Mouse (Mus musculus) spleen, postnatal 4 days (tissue): ENCODE results near the gene Ubxn1.
"Not testable (repeated sequence)": the region's sequence is repeated elsewhere in the genome, so short reads cannot be mapped to it uniquely, and the experiment has no call there.

Source experiments
- DNase-seq, 2 experiments: peaks; one replicate each; pipeline ENCODE4 v3.0.0; 2022; ENCODE audit warnings: low spot score in 2 of 2

Ubxn1 gene

DNA sequence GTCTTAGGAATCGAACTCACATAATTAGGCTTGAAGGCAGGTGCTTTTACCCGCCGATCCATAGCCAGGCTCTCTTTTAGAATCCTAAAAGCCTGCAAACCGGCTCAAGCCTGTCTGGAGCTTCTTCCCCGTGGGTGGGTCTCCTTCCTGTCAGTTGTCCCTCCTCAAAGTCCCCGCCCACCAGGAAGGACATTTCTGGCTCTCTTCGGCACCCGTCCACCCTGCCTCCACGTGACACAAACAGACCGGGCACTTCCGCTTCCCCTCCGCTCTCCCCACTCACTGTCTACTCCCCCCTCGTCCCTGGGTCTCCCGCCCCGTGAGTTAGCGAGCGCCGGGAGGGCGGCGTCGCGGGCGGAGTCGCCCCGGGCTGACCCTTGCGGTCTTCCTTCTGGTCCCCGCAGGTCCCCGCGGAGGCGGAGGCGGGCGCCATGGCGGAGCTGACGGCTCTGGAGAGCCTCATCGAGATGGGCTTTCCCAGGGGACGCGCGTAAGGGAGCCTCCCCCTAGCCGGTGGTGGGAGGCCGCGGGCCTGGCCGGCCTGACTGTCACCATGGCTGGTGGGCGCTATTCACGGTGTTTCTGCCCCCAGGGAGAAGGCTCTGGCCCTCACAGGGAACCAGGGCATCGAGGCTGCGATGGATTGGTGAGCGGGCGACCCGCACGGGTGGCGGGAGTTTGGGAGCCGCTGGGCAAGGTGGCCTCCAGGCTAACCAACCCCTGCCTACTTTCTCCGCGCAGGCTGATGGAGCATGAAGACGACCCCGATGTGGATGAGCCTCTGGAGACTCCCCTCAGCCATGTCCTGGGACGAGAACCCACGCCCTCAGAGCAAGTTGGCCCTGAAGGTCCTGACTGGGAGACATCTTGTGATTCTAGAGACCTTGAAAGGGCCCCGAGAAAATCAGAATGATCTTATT is at the start of gene Ubxn1:
Ubxn1 (plus strand) TSS at position 230 of the 920 bp plus-strand sequence.
- peak; percentile 94 to 95 for DNase-seq

DNA sequence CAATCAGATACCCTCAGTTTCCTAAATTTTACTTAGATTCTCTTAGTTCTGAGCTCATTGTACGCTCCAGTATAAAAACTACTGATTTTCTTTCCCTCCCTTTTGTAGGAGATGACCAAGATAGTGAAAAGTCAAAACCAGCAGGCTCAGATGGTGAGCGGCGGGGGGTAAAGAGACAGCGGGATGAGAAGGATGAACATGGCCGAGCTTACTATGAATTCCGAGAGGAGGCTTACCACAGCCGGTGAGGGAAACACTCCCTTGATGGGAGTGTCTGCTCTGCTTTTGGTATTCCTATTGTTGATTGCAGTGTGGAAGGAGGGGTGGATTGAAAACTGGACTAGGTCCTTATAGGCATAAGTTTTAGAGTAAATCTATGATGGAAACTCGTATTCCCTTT is 48.6 kb upstream of the Ubxn1 start:
- DNase-seq, result no peak

DNA sequence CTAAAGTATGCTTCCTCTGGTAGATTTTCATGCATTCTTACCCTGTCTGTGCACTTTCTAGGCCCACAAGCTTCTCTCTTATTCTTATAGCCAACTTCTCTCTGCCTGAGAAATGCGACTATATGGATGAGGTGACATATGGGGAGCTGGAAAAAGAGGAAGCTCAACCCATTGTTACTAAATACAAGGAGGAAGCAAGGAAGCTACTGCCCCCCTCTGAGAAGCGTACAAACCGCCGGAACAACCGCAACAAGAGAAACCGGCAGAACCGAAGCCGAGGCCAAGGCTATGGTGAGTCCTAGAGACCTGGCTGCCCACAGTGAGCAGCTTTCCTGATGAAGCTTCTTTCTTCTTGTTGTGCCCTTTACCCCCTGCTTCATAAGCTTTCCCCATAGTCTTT is 41.6 kb upstream of the Ubxn1 start, which contains the start of gene AC129217.1:
AC129217.1 (plus strand) TSS at position 114 of the 400 bp plus-strand sequence.
- DNase-seq, result peak in 1 of 2 experiments; percentile 67

DNA sequence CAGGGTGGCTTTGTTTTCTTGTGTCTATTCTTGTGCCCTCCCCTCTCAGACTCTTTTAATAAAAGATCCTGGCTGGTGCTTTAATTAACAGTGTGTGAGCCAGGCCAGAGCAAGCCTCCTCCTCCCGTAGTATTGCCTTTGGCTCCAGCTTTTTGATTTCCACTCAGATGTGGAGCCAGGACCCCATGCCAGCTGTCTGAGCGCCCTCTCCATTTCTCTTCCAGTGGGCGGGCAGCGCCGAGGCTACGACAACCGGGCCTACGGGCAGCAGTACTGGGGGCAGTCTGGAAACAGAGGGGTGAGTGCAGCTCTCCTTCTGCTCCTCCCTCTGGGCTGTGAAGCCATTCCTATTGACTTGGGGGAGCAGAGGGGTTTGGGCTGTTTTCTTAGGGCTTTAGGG is 40.6 kb upstream of the Ubxn1 start:
- no peak for DNase-seq

DNA sequence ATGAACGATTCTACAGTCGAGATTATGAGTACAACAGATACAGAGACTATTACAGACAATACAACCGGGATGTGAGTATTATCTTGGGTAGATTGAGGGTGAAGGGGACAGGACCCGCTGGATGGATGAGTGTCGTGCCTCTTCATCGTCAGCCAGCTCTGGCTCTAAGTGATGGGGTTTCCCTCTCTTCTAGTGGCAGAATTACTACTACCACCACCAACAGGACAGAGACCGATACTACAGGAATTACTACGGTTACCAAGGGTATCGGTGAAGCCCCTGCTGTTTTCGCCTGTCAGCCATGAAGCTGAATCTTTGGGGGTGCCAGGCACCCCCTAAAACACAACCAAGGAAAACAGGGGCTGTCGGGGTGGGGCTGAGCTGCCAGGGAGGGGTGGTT is 40.0 kb upstream of the Ubxn1 start:
- no peak for DNase-seq

DNA sequence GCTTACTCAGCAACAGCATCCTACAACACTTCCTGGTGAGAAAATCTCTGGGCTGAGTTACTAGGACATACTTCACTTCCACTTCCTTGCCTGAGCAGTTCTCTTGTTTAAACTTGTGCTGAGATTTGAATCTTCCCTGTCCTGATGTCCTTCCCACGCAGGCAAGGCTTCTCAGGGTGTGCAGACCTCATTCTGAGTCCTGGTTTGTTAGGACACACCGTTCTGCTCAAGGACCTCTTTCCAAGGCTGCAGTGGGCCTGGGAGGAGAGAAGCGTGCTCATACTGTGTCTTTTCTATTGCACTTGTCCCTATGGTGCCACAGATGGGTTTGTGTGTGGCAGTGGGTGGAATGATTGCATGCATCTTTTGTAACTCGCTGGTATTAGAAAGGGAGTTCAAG is 38.3 kb upstream of the Ubxn1 start:
- no peak for DNase-seq

DNA sequence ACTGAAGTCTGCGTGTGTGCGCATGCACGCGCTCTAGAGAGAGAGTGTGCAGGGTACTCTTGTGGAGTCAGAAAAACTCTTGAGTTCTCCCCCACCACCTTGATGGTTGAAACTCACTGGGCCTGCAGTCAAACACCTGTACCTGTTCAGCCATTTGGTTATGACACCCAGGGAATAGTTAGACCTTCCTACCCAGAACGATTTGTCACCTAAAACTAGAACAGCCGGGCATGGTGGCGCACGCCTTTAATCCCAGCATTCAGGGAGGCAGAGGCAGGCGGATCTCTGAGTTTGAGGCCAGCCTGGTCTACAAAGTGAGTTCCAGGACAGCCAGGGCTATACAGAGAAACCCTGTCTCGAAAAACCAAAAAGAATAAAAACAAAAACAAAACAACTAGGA is 35.0 kb upstream of the Ubxn1 start:
- DNase-seq, result not testable (repeated sequence)

DNA sequence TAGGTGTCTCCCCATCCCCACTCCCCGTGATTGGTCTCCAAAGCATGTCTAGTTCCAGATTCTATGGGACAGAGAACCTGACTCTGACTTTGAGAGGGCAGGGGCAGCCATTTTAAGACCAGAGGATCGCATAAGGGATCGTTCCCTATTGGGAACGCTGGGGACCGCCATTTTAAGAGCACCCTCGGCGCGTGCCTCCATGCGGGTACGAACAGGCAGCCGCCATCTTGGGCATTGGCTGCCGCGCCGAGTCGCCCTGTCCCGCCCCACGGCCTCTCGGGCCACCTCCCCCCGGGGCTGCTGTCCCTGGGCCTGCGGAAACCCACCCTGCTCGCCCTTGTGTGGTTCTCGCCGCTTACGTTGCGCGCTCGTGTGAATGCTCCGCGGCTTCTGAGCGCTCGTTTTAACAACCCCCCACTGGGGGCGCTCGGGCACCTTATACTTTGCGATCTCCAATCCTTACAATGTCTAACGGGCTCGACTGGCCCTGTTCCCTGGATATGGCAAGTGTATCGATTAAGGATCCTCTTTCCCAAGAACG is 34.0 kb upstream of the Ubxn1 start, which contains the start of gene Bscl2:
Bscl2 (plus strand) TSS at position 217 of the 541 bp plus-strand sequence.
- DNase-seq, result peak; percentile 83 to 92

DNA sequence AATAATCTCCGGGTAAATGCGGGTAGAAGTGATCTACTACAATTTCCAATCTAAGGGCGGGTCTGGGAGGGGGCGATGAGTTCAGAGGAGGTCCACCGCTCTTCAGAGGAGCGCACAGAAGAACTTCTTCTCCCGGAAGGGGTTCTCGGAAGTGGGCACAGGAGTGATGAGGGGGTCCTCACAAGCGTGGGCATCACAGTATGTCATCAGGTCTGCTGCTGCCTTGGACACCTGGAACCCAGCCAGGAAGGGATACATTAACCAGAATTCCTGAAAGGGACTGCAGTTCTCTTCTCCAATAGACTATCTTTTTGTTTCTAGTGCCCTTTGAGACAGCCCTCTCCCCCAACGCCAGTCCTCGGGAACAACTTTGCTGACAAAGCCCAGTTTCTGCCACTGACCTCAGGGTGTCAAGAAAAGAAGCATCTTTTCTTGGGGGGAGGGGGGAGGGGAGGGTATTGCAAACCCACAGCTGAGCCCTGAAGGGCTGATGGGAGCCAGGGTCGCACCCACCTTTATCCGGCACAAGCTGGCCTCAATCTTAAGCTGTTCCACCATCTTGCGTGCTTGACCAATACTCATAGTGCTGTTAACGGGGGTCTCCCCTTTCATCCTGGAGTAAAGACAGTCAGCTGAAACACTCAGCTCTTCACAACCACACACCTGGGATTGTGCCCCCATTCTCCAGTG is 33.1 kb upstream of the Ubxn1 start:
- DNase-seq, result peak; percentile 27 to 66

DNA sequence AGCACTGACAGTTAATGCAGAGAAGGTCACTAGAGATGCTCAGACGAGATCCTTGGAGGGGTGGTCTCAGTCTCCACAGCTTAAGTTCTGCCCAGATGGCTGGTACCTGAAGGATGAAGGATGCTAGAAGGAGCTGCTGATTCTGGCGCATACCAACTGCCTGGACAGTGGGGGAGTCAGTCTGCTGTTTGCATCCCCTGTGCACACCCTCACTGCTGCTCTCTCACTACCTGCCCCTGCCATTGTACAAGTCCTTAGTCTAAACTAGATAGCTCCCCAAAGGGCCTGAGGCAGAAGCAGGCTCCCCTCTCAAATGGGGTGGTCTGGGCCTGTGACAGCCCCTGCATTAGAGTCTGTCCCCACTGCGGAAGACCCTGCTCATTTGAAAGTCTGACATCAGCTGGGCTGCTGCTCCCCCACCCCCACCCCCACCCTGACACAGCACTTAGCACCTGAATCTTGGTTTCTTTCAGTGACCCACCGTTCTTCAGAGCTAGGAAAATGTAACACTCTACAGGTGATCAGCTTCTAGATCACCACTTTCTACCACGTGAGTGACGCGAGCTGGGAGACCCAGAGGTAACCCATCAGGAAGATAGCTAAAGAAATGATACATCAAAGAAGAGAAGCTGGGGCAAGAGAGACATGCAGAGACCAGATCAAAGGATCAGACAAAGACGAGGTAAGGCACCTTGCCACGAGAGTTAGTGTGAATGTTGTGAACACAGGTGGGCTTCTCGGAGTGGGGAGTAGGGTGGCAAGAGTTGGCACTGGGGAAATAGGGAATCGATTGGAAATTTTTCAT is 32.0 kb upstream of the Ubxn1 start, which contains the start of gene Gng3:
Gng3 (minus strand) TSS at position 92 of the 805 bp plus-strand sequence.
- peak in 1 of 2 experiments; percentile 64 for DNase-seq

DNA sequence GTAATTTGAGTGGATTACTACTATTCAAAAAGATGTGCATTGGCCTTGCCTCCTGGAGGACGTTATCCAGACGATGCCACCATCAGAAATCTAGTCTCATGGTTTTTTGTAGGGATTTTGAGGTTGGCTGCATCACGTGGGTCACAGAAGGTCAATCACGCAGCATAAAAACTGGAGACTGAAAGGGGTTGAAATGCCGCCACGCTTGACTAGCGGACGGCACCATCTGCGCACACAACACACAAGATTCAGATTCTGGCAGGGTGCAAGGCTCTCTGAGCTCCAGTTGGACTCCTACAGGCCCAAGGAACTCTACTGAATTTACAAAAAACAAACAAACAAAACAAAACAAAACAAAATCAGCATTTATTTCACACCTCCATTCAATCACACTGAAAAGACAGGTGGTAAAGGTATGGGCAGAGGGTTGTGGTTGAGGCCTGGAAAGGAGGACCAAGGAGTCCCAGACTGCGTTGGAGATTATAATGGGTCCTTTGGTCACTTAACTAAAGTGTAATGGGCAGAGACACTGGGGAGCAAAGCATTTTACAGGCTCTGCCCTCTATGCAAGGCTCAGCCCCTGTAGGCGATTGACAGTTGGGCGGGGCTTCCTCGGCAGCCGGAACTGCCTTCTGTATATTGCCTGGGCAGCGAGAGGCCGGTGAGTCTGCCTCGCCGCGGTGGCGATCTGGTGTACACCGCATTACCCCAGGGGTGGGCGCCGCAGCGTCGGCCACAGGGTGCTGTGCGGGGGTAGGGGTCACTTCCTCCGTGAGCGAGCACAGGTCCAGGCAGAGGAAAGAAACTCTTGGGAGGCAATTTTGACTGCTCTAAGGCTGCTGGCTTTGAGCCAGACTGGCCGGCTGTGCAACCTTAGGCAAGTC is 31.1 kb upstream of the Ubxn1 start:
- DNase-seq, result peak; percentile 79 to 88

DNA sequence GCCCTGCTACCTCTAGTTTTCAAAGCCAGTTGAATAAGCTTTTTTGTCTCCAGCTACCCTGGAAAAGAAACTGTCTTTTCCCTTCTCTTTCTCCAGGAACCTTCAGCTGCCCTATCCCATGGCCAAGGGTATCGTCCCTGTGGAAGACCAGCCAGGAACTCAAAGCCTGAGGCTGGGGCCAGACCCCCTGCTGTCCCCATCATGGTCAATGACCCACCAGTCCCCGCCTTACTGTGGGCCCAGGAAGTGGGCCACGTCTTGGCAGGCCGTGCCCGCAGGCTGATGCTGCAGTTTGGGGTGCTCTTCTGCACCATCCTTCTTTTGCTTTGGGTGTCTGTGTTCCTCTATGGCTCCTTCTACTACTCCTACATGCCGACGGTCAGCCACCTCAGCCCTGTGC is 30.3 kb upstream of the Ubxn1 start:
- no peak for DNase-seq

DNA sequence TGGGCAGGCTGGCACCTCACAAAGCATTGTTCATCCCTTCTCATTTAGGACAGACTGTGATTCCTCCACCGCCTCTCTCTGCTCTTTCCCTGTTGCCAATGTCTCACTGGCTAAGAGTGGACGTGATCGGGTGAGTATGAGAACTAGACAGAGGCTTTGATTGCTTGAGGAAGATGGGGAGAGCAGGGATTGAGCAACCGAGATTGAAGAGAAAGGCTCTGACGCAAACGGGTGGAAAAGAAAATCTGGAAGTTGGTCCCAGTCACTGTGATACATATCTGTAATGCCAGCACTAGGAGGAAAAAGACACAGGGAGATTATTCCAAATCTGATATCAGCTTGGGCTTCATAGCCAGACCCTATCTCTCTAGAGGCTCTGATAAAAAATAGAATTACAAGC is 28.3 kb upstream of the Ubxn1 start:
- DNase-seq, result no peak

DNA sequence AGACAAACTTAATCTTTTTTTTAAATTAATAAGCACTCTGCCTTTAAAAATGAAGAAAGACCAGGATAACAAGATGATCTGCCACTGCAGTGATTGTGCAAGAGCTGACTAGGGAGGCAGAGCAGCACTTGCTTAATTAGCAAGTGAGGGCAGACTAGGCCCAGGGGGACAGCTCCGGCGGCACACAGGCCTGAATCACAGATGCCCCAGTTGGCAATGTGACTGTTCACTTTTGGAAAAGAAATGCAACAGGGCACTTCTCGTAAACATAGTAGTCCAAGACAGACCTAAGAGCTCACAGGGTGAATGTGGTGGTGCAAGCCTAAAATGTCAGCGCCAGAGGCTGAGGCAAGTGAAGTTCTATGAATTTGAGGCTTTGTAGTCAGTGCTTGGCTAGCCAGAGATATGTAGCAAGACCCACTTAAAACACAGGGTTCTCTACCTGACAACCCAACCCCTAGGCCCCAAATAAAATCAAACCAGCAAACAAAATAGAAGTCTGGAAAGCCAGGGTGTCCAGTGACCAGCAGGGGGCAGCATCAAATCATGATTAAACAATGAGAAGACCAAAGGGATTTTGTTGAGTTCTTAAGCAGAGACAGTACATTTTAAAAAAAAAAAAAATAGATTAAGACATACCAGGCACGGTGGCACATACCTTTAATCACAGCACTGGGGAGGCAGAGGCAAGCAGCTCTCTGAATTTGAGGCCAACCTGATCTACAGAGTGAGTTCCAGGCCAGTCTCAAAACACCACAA is 26.7 kb upstream of the Ubxn1 start:
- DNase-seq, result peak; percentile 76 to 92

DNA sequence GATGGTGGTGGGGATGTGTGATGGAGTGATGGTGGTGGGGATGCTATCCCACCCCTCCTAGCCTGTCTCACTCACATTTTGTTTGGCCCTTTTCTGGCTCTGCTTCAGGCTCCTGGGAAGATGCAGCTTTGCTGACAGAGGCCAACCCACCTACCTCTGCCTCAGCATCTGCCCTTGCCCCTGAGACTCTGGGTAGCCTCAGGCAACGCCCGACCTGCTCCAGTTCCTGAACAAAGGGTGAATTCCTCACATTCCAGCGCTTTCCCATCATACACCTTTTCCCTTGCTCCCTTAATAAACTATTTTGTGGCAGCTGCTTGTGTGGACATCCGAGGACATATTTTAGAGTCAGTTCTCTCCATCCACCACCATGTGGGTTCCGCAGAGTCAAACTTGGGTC is 22.9 kb upstream of the Ubxn1 start:
- DNase-seq, result no peak

DNA sequence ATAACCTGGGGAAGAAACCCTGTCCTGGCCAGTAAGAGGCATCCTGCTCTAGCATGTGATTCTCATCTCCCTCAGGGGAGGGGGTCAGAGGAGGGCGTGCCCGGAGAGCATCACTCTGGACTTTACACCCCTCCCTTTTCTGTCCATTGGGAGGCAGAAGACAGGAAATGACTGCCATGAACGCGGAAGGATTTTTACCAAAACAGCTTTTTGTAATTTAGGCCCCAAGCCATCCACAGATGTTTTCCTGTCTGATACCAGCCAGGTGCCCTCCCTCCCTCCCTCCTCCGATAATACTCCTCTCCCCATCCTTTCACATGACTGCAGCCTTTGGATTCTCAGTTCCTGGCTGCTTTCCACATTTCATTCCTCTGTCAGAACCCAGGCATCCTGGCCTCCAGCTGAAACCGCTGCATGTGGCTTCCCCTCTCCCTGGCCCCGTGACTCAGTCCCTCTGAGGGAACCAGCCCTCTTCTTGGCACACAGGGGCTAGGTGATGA is 20.8 kb upstream of the Ubxn1 start, which contains the start of gene Lrrn4cl:
Lrrn4cl (plus strand) TSS at position 367 of the 500 bp plus-strand sequence.
- DNase-seq, result no peak

DNA sequence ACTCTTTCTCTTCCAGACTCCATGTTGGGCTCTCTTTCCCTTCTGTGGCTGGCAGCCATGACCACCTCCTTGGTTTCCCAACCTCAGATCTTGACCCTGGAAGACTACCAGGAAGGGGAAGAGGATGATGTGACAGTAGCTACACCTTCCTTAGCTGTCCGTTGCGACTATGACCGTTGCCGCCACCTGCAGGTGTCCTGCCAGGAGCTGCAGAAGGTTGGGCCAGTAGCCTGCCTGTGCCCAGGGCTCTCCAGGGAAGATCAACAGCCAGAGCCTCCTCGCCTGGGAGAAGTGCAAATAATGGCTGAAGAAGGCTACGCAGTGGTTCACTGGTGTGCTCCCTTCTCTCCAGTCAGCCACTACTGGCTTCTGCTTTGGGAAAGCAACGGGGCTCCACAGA is 19.7 kb upstream of the Ubxn1 start:
- no peak for DNase-seq

DNA sequence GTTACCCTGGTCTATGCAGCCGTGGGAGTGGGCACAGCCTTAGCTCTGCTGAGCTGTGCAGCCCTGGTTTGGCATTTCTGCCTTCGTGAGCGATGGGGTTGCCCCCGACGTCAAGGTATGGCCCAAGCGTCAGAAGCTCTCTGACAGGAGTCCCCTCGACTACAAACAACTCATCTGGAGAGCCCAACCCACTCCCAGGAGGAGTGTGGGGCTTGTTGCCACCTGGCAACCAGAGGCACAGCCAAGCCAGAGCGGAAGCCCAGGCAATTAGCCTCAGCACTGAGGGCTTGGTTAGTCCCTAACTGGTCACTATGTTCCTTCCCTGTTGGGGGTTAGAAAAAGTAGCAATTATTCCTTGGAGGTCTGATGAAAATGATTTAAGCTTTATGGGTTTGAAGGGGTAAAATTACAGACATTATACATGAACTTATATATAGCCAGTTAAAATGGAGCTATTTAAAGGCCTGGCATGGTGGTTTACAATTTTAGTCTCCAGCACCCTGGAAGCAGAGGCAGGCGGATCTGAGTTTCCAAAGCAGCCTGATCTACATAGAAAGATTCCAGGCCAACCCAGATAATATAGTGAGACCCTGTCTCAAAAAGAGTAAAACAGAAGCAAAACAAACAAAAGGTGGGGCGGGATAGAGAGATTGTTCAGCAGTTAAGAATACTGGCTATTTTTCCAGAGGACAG is 18.9 kb upstream of the Ubxn1 start:
- DNase-seq, result no peak

DNA sequence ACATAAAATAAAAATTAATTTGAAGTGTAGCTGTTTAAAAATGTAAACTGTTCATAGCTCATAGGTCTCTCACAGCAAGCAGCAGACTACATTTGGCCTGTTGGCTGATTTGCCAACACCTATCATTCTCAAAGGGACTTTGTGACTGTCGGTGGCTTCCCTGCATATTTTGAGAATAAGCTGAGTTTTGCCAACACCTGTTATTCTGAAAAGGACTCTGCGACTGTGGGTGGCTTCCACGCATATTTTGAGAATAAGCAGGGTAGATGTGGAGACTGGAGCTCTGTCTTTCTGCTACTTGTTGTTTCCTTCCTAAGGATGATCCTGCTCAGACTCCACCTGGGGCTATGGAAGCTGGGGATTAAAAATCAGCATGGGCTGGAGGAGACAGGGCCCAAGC is 18.2 kb upstream of the Ubxn1 start:
- no peak for DNase-seq
